Mouse (Mus musculus): ENCODE results near the gene Mrgprd. TPM values are rescaled to one million over a fixed set of nuclear protein-coding genes. Genes with fewer than 3 reads are reported as not detected.

Gene Mrgprd
- polyA plus RNA-seq, 1 experiment from 2014 or later = not detected

- no peaks in the 10 kb centered on the region for H3K36me3 ChIP-seq (replicated peaks)
- 87% methylated on average over 4 of the region's 4 CpGs for WGBS
Measured at GRCm38 (mm10) chr7:145308866-145309265, 5.8 kb upstream of the Mrgprd start.

DNA sequence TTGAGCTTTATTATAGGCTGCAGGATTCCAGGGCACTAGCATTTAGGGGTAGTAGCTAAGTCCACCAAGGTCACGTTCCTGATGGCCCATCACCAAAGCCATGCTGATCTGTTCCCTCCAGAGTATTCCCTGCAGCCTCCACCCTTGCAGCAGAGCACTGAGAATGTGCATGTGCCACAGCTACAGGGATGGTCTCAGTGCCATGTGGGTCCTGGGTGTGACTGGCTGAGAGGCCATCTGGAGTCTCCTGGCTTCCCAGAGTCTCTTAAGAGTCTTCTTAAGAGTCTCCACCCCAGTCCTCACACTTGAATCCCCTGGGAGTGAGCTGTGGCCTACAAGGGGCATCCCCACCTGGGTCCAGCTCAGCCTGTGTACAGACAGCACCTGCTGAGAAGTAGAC, 4.8 kb upstream of the Mrgprd start:
- Histone ChIP-seq H3K27ac (no peak overlapping the region), H3K4me3 (no peak overlapping the region), H3K27me3 (ENCODE audit: poor library complexity, severe bottlenecking) (peaks cover 7% of the 10 kb centered on the region; the same call in 1 of the 2 replicates), H3K36me3 (replicated peaks) (no peaks in the 10 kb centered on the region), H3K9me3 (no peaks in the 10 kb centered on the region), H3K4me1 (0 out of 2 replicates have a peak, but pooled peaks cover 10% of the 10 kb centered on the region)
- WGBS = 77% methylated on average over 1 of the region's 1 CpGs
- DNase-seq (ENCODE audit: extremely low spot score, low spot score) = no peak

More at GRCm38 (mm10) chr7:145308866-145309265, 5.8 kb upstream of the Mrgprd start:
- no peak for DNase-seq (ENCODE audit: extremely low spot score, low spot score)
- Histone ChIP-seq H3K9me3 (no peaks in the 10 kb centered on the region), H3K4me3 (no peak overlapping the region), H3K27me3 (ENCODE audit: poor library complexity, severe bottlenecking) (peaks cover 7% of the 10 kb centered on the region; the same call in 1 of the 2 replicates), H3K4me1 (0 out of 2 replicates have a peak, but pooled peaks cover 10% of the 10 kb centered on the region), H3K27ac (no peak overlapping the region)

DNA sequence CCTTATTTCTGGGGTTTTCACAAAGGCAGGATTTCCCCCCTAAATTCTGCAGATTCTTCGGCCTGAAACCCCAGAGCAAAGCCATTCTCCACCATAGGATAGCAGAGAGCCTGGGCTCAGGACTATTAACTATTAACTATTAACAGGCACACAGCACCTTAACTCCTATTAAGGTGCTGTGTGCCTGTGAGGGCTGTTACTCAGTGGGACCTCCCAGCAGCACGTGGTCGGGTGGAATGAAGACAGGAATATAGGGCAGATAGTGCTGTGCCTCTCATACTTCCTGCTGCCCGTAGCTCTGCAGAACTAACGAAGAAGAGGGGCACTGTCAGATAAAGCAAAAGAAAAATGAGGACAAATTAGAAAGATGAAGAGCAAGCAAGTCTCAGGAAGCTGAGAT, 4.1 kb upstream of the Mrgprd start:
- Histone ChIP-seq H3K9me3 (no peaks in the 10 kb centered on the region), H3K4me3 (no peak overlapping the region), H3K27me3 (ENCODE audit: poor library complexity, severe bottlenecking) (peaks cover 7% of the 10 kb centered on the region; the same call in 1 of the 2 replicates), H3K27ac (no peak overlapping the region), H3K36me3 (replicated peaks) (no peaks in the 10 kb centered on the region), H3K4me1 (0 out of 2 replicates have a peak, but pooled peaks cover 10% of the 10 kb centered on the region)
- DNase-seq (ENCODE audit: extremely low spot score, low spot score) = no peak
- 84% methylated on average over 5 of the region's 5 CpGs for WGBS

- WGBS = 93% methylated on average over 3 of the region's 3 CpGs
- no peak overlapping the region for H3K27ac ChIP-seq
- no peaks in the 10 kb centered on the region for H3K36me3 ChIP-seq (replicated peaks)
- H3K27me3 ChIP-seq (ENCODE audit: poor library complexity, severe bottlenecking) = peaks cover 7% of the 10 kb centered on the region; the same call in 1 of the 2 replicates
- no peaks in the 10 kb centered on the region for H3K9me3 ChIP-seq
- no peak for DNase-seq (ENCODE audit: extremely low spot score, low spot score)
- no peak overlapping the region for H3K4me3 ChIP-seq
- 0 out of 2 replicates have a peak, but pooled peaks cover 10% of the 10 kb centered on the region for H3K4me1 ChIP-seq
Measured at GRCm38 (mm10) chr7:145312137-145312536, 2.5 kb upstream of the Mrgprd start.

GRCm38 (mm10) chr7:145317522-145317921, 2.9 kb downstream of the Mrgprd start:
- H3K27ac ChIP-seq = no peak overlapping the region
- H3K4me1 ChIP-seq = no peaks in the 10 kb centered on the region
- H3K9me3 ChIP-seq = no peaks in the 10 kb centered on the region
- H3K36me3 ChIP-seq (replicated peaks) = no peaks in the 10 kb centered on the region
- WGBS = 69% methylated on average over 4 of the region's 4 CpGs
- no peaks in the 10 kb centered on the region for H3K27me3 ChIP-seq (ENCODE audit: poor library complexity, severe bottlenecking)
- no peak overlapping the region for H3K4me3 ChIP-seq
- no peak for DNase-seq (ENCODE audit: extremely low spot score, low spot score)

- DNase-seq (ENCODE audit: extremely low spot score, low spot score) = no peak
- WGBS = 81% methylated on average over 3 of the region's 3 CpGs
- Histone ChIP-seq H3K4me1 (peaks cover 3% of the 10 kb centered on the region; the same call in 1 of the 2 replicates), H3K27ac (no peak overlapping the region), H3K4me3 (no peak overlapping the region), H3K9me3 (no peaks in the 10 kb centered on the region), H3K36me3 (replicated peaks) (no peaks in the 10 kb centered on the region), H3K27me3 (ENCODE audit: poor library complexity, severe bottlenecking) (no peaks in the 10 kb centered on the region)
Measured at GRCm38 (mm10) chr7:145319481-145319880, 4.8 kb downstream of the Mrgprd start.

- Histone ChIP-seq H3K4me3 (no peak overlapping the region), H3K27ac (no peak overlapping the region), H3K4me1 (peaks cover 13% of the 10 kb centered on the region), H3K9me3 (no peaks in the 10 kb centered on the region), H3K27me3 (ENCODE audit: poor library complexity, severe bottlenecking) (no peaks in the 10 kb centered on the region), H3K36me3 (replicated peaks) (no peaks in the 10 kb centered on the region)
- 34% methylated on average over 4 of the region's 4 CpGs for WGBS
- DNase-seq (ENCODE audit: extremely low spot score, low spot score) = no peak
Measured at GRCm38 (mm10) chr7:145323607-145324006, 9.0 kb downstream of the Mrgprd start.

- Histone ChIP-seq H3K4me1 (peaks cover 25% of the 10 kb centered on the region), H3K9me3 (no peaks in the 10 kb centered on the region), H3K36me3 (replicated peaks) (no peaks in the 10 kb centered on the region), H3K4me3 (no peak overlapping the region), H3K27me3 (ENCODE audit: poor library complexity, severe bottlenecking) (no peaks in the 10 kb centered on the region), H3K27ac (no peak overlapping the region)
- DNase-seq (ENCODE audit: extremely low spot score, low spot score) = no peak
- 62% methylated on average over 2 of the region's 2 CpGs for WGBS
Measured at GRCm38 (mm10) chr7:145325697-145326096, 11.1 kb downstream of the Mrgprd start.

- H3K9me3 ChIP-seq = no peaks in the 10 kb centered on the region
- H3K4me3 ChIP-seq = no peak overlapping the region
- H3K36me3 ChIP-seq (replicated peaks) = no peaks in the 10 kb centered on the region
- H3K4me1 ChIP-seq = peaks cover 22% of the 10 kb centered on the region
- WGBS = 71% methylated on average over 2 of the region's 2 CpGs
- H3K27ac ChIP-seq = no peak overlapping the region
- no peak for DNase-seq (ENCODE audit: extremely low spot score, low spot score)
- H3K27me3 ChIP-seq (ENCODE audit: poor library complexity, severe bottlenecking) = no peaks in the 10 kb centered on the region
Measured at GRCm38 (mm10) chr7:145329982-145330381, 15.3 kb downstream of the Mrgprd start.

DNA sequence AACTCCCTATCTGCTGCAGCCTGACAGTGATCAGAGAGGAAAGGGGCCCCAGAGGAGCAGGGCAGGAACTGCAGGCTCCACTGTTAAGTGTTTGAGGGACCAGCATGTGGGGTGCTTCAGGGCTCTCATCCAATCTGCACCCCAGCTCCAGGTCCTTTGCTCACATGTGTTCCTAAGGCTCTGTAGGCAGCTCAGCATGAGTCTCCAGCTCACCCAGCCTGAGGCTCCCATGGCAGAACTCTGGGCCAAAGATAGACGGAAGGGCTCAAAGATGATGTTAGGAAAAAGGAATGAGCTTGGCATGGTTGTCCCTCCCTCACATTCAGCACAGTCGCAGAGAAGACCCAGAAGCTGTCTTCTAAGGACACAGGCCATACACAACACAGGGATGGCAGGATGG, 16.0 kb downstream of the Mrgprd start:
- Histone ChIP-seq H3K36me3 (replicated peaks) (no peaks in the 10 kb centered on the region), H3K9me3 (no peaks in the 10 kb centered on the region), H3K4me1 (peaks cover 22% of the 10 kb centered on the region), H3K27me3 (ENCODE audit: poor library complexity, severe bottlenecking) (no peaks in the 10 kb centered on the region), H3K27ac (no peak overlapping the region), H3K4me3 (no peak overlapping the region)
- 84% methylated on average over 2 of the region's 2 CpGs for WGBS
- no peak for DNase-seq (ENCODE audit: extremely low spot score, low spot score)

- H3K4me1 ChIP-seq = peaks cover 19% of the 10 kb centered on the region
- H3K27me3 ChIP-seq (ENCODE audit: poor library complexity, severe bottlenecking) = no peaks in the 10 kb centered on the region
- 67% methylated on average over 1 of the region's 1 CpGs for WGBS
- H3K27ac ChIP-seq = no peak overlapping the region
- no peaks in the 10 kb centered on the region for H3K9me3 ChIP-seq
- H3K36me3 ChIP-seq (replicated peaks) = no peaks in the 10 kb centered on the region
- H3K4me3 ChIP-seq = no peak overlapping the region
- no peak for DNase-seq (ENCODE audit: extremely low spot score, low spot score)
Measured at GRCm38 (mm10) chr7:145332376-145333041, 17.9 kb downstream of the Mrgprd start.

GRCm38 (mm10) chr7:145333936-145334335, 19.3 kb downstream of the Mrgprd start:
- no peaks in the 10 kb centered on the region for H3K9me3 ChIP-seq
- WGBS = 89% methylated on average over 6 of the region's 6 CpGs

GRCm38 (mm10) chr7:145334428-145335027, 19.9 kb downstream of the Mrgprd start:
- WGBS = 81% methylated on average over 4 of the region's 4 CpGs
- H3K4me1 ChIP-seq = 0 out of 2 replicates have a peak, but pooled peaks cover 8% of the 10 kb centered on the region

More at GRCm38 (mm10) chr7:145333936-145334335, 19.3 kb downstream of the Mrgprd start:
- no peak overlapping the region for H3K27ac ChIP-seq
- DNase-seq (ENCODE audit: extremely low spot score, low spot score) = no peak
- no peak overlapping the region for H3K4me3 ChIP-seq
- 0 out of 2 replicates have a peak, but pooled peaks cover 12% of the 10 kb centered on the region for H3K4me1 ChIP-seq
- no peaks in the 10 kb centered on the region for H3K27me3 ChIP-seq (ENCODE audit: poor library complexity, severe bottlenecking)
- no peaks in the 10 kb centered on the region for H3K36me3 ChIP-seq (replicated peaks)

More at GRCm38 (mm10) chr7:145334428-145335027, 19.9 kb downstream of the Mrgprd start:
- Histone ChIP-seq H3K27ac (no peak overlapping the region), H3K36me3 (replicated peaks) (no peaks in the 10 kb centered on the region), H3K9me3 (no peaks in the 10 kb centered on the region), H3K4me3 (no peak overlapping the region), H3K27me3 (ENCODE audit: poor library complexity, severe bottlenecking) (no peaks in the 10 kb centered on the region)
- DNase-seq (ENCODE audit: extremely low spot score, low spot score) = no peak

Data from forebrain, embryonic 10.5 days (tissue).